Mouse (Mus musculus) retina, postnatal 1 day (tissue): ENCODE data around the gene Klf12.

Source experiments
- DNase-seq: peaks from one replicate; pipeline ENCODE4 v3.0.0-alpha.2; 2012

The Klf12 gene

DNA sequence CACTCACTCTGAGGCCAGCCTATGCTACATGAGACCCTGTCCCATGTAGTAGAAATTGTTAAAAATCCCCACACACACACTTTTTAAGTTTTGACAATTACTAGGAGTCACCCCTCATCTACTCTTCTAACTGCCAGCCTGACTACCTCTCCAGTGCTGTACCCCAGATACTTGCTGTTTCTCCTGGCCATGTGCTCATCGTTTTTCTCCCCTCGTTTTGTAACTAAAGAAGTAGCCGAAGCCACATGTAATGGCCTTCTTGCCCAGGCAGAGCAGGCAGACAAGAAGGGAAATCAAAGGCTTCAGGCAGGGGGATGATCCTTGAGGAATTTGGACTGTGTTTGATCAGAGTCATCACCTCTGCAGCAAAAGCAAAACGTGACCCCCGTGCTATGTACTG, 274.0 kb downstream of the Klf12 start:
- DNase-seq = no peak

DNA sequence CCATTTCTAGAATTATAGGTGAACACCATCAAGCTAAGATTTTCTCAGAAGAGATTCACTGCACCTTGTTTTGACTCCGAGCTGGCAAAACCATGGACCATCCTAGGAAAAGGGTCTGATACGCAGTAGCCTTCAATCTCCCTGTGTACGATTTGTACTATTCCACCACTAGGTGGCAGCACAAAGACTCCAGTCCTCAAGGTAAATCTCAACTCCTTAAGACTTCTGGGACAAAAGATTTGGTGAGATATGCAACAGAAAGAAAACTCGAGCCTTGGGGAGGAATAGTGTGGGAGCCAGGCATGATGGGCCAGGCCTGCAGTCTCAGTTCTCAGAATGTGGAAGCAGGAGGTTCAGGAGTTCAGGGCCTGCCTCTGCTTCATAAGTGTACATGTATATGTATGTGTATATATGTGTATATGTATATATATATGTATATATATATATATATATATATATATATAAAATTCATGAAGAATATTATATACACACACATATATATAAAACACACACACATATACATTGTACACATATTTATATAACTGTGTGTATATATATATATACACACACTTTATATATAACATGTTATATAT, 274.6 kb downstream of the Klf12 start:
- peak; percentile 75 for DNase-seq

DNA sequence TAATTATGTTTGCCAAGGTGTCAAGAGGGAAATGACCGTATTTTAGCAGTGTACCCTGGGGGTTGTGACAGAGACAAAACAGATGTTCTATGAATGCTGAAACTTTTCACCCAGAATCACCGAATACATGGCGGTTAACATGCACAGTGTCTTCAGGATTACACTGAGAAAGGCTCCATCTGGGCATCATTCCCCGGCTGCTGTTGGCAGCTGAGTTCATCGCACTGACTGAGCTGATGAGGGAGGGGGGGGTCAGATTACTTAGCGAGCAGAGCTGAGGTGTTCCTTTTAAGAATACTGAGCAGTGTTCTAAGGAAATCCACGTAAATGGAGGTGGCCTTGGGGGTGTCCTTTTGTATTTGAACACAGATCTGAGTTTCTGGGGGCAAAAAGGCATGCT, 301.0 kb downstream of the Klf12 start:
- peak; percentile 28 for DNase-seq

DNA sequence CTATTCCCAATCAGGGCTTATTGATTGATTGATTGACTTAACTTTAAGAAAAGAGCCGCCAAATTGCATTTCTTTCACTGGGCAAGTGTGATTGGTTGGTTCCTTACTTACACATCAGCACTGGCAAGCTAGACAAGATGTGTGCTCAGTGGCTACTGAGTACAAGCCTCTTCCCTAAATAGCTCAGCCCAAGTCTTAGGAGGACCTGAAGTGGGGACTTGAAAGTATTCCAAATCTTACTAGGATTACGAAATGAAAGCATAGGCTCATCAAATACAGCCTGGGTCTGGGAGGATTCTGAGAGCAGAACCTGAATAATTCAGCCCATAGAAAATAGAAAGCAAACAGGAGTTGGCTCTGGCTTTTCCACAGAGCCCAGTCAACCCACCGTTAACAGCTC, 303.3 kb downstream of the Klf12 start:
- DNase-seq = no peak

- DNase-seq = peak; percentile 81
These were observed 316.6 kb downstream of the Klf12 start for GRCm38 (mm10) chr14:99967920-99968319.

DNA sequence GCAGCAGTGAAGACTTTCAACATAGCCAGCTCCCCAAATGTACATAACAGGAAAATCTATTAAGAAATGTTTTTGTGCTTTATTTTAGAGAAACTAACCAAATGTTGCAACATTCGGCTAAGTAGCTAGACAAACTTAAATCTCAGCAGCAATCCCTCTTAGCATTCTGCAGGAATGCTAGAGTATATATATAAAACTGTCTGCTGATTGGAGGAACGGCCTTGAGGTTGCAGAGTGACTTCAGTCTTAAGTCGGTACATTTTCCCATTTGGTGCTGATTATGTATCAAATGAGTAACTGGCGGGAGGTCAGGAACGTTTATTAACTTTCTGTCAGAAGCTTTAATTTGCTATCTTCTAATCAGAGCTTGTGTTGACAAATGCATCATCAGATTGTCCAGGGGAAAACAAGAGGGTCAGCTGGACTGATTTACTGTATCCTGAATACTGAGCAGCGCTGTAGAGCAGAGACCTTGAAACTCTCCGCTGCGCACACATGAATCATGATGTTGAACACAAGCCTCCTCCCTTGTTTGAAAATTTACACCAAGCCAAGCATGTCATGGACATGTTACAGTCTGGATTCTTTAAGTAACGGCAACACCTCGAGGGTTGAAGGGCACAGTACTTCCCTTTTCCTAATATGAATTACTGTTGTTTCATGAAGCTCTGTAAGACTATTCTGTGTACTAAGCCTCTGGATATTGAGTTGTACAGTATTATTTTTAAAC, 323.8 kb downstream of the Klf12 start:
- no peak for DNase-seq

- no peak for DNase-seq
These were observed 329.3 kb downstream of the Klf12 start for GRCm38 (mm10) chr14:99955133-99955532.

GRCm38 (mm10) chr14:99944221-99945108, 340.0 kb downstream of the Klf12 start:
- peak; percentile 52 for DNase-seq

DNA sequence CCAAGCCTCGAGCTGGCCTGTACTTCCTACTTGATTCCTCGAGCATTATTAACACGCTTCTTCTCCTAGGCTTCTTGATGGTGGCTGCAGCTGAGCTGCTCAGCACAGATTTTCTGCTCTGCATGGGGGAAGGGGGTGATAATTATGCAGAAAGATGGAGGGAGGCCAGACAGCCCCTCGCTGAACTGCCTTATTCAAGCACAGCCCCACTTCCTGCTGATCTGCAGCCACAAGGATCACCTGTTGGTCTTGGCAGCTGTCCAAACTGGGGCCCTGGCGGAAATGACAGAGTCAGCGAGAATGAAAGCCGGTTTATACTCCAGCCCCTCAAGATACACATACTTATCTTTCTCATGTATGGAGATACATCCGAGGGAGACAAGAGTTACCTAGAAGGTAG, 341.3 kb downstream of the Klf12 start:
- peak; percentile 87 for DNase-seq

GRCm38 (mm10) chr14:99933456-99933855, 351.0 kb downstream of the Klf12 start:
- no peak for DNase-seq

DNA sequence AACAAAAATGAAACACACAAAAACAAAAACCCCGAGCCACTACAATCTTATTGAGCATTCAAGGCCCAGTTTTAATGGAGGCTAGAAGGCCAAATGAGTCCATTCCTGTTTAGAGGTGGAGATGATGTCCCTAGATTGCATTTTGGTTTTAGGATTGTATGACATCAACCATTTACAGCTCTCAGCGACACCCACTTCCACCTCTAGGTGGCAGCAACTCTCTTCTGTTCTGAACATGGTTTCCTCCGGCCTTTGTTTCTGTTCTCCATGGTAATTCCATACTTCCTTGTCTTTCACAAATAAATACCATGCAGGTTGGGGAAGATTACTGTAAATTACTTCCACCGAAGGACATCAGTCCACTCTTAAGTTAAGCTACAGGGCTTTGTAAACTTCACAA, 352.6 kb downstream of the Klf12 start:
- DNase-seq = peak; percentile 83

- DNase-seq = no peak
These were observed 372.6 kb downstream of the Klf12 start for GRCm38 (mm10) chr14:99911912-99912311.

- no peak for DNase-seq
These were observed 373.6 kb downstream of the Klf12 start for GRCm38 (mm10) chr14:99910876-99911275.

DNA sequence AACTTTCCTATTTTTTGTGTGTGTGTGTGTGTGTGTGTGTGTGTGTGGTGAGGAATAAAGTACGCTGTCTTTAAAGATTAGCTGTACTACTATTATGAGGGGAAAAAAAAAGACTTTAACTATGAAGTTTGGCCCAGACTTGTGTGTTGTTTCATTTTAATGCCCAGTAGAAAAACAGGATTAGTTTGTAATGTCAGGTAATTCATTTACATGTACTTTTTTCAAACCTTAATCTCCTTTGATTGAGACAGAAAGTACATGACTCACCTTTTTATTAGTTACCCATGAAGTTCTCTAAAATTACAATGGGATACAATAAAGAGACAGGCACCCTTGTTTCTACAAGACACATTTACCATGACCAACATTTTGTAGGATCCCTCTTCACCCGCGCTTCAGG, 383.6 kb downstream of the Klf12 start:
- DNase-seq = no peak

- no peak for DNase-seq
These were observed 385.6 kb downstream of the Klf12 start for GRCm38 (mm10) chr14:99898861-99899260.

- DNase-seq = peak; percentile 77
These were observed 389.6 kb downstream of the Klf12 start for GRCm38 (mm10) chr14:99894708-99895383.

DNA sequence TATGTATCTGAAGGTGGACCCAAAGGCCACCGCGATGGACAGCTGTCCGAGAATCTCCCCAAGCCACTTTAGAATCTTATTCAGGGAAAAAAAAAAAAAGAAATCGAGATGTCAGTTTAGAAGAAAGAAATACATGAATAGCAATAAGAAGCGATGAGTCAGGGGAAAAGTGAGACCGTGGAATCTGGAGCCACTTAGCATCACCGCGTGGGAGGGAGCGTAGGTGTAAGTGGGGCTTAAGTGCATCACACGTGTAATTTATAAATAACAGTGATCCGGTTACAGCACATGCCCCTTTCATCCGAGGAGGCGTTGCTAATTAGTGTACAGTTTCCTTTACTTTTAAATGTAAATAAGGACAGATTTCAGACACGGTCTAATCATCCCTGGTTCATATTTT, 390.4 kb downstream of the Klf12 start:
- DNase-seq = no peak

GRCm38 (mm10) chr14:99886503-99886902, 398.0 kb downstream of the Klf12 start:
- no peak for DNase-seq

DNA sequence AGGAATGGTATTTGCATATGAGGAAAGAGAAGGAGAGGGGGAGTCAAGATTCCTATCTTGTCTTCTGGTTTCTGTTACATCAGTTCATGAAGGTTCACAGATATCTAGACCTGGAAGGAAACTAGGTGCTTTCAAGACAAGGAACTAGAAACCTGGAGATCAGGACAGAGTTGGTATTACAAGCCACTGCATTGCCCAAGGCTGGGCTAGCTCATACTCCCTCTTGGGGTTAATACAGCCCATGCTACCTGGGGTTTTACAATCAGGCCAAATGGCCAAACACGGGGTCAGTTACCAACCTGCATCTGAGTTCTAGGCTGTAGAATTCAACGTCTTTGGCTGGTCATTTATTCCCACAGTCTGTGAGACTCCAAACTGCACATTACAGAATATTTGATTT, 398.9 kb downstream of the Klf12 start:
- DNase-seq = no peak

- no peak for DNase-seq
These were observed 399.4 kb downstream of the Klf12 start for GRCm38 (mm10) chr14:99885128-99885527.

GRCm38 (mm10) chr14:99876791-99877578, 407.5 kb downstream of the Klf12 start:
- DNase-seq = no peak

DNA sequence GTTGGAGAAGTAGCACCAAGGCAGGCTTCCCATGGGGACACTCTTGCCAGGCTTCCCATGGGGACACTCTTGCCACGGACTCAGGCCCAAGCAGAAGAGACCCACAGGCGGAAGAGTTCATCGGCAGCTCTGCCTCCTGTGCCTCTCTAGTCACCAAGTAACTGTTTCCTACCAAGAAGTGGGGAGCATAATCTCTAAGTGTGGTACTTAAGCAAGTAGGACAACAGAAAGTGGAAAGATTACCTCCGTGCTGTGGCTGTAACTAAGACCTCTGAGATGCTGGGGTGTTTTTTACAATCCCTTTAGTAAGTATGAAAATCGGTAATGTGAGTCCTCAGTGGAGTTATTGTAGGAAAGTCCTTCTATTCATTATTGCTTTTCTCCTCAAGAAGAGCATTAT, 410.8 kb downstream of the Klf12 start:
- DNase-seq = no peak
